Mouse (Mus musculus) hindbrain, embryonic 16.5 days (tissue): ENCODE measurements around the gene Lpar1. TPM values are rescaled to one million over a fixed set of nuclear protein-coding genes. Genes with fewer than 3 reads are reported as not detected.

Source experiments
- ATAC-seq: fragments of 200-750 bp; cut with Nextera tagmentation; 2 replicates; pipeline ENCODE4 v1.8.0; 2017; ENCODE audit warnings: moderate TSS enrichment, moderate library complexity
- H3K27ac ChIP-seq: fragments of 300-500 bp; sonication (generic); 2 replicates; pipeline ENCODE4 v1.5.1; 2014; ENCODE audit warnings: low read depth, mild to moderate bottlenecking, control low read depth, low read length, moderate library complexity
- H3K27me3 ChIP-seq: fragments of 300-500 bp; sonication (generic); replicated peaks from 2 replicates; pipeline ENCODE4 v1.6.1; 2014; ENCODE audit warnings: low read length; ENCODE audit not compliant: control insufficient read depth, insufficient read depth
- H3K36me3 ChIP-seq: fragments of 300-500 bp; sonication (generic); 2 replicates; pipeline ENCODE4 v1.6.1; 2014; ENCODE audit warnings: mild to moderate bottlenecking, low read length, moderate library complexity, mixed read lengths; ENCODE audit not compliant: control insufficient read depth, insufficient read depth
- H3K4me1 ChIP-seq: fragments of 300-500 bp; sonication (generic); 2 replicates; pipeline ENCODE4 v1.6.1; 2014; ENCODE audit warnings: low read depth, low read length; ENCODE audit not compliant: control insufficient read depth, insufficient read depth
- H3K4me2 ChIP-seq: fragments of 300-500 bp; sonication (generic); 2 replicates; pipeline ENCODE4 v1.6.1; 2014; ENCODE audit warnings: mild to moderate bottlenecking, low read length, control low read depth, moderate library complexity
- H3K4me3 ChIP-seq: fragments of 300-500 bp; sonication (generic); 2 replicates; pipeline ENCODE4 v1.5.1; 2014; ENCODE audit warnings: mild to moderate bottlenecking, low read length, control low read depth, moderate library complexity
- H3K9ac ChIP-seq: fragments of 300-500 bp; sonication (generic); 2 replicates; pipeline ENCODE4 v1.6.1; 2014; ENCODE audit warnings: low read depth, mild to moderate bottlenecking, control low read depth, low read length, moderate library complexity
- H3K9me3 ChIP-seq: fragments of 300-500 bp; sonication (generic); 2 replicates; pipeline ENCODE4 v1.6.1; 2014; ENCODE audit warnings: mild to moderate bottlenecking, low read length, moderate library complexity; ENCODE audit not compliant: control insufficient read depth
- WGBS: fragments of 180-500 bp; shearing (Covaris S2); extraction: QIAGEN DNeasy Blood & Tissue Kit; methylation state at CpG from one replicate; pipeline ENCODE4 v1.1.7; 2014; 5-methylcytosine and 5-hydroxymethylcytosine counted together
- polyA plus RNA-seq: library from polyadenylated mRNA; unstranded; fragments of >200 nt; fragmentation: Nextera tagmentation; extraction: Ambion mirVana; gene quantifications from 2 replicates; pipeline ENCODE4 v1.2.1, GENCODE M21; 2015

The Lpar1 gene
- polyA plus RNA-seq, 1 experiment from 2014 or later, result 20.9 TPM

GRCm38 (mm10) chr4:58572446-58572845 lies 18.7 kb upstream of the Lpar1 start:
- H3K27ac ChIP-seq, result no peak overlapping the region
- no peaks in the 10 kb centered on the region for H3K36me3 ChIP-seq
- no peak overlapping the region for H3K4me2 ChIP-seq
- no peaks in the 10 kb centered on the region for H3K4me1 ChIP-seq
- no peak overlapping the region for H3K4me3 ChIP-seq
- no peak overlapping the region for H3K9ac ChIP-seq
- no peak for ATAC-seq
- no peaks in the 10 kb centered on the region for H3K27me3 ChIP-seq
- no peaks in the 10 kb centered on the region for H3K9me3 ChIP-seq
- WGBS, result 68% methylated on average over 2 of the region's 2 CpGs

- Histone ChIP-seq H3K9me3 (no peaks in the 10 kb centered on the region), H3K36me3 (no peaks in the 10 kb centered on the region), H3K27me3 (no peaks in the 10 kb centered on the region), H3K27ac (no peak overlapping the region), H3K4me1 (no peaks in the 10 kb centered on the region), H3K4me3 (no peak overlapping the region), H3K4me2 (no peak overlapping the region), H3K9ac (no peak overlapping the region)
- ATAC-seq, result no peak
- 31% methylated on average over 3 of the region's 3 CpGs for WGBS
These were observed 18.0 kb upstream of the Lpar1 start for GRCm38 (mm10) chr4:58571661-58572060.

GRCm38 (mm10) chr4:58571232-58571631 lies 17.5 kb upstream of the Lpar1 start:
- H3K36me3 ChIP-seq, result no peaks in the 10 kb centered on the region
- ATAC-seq, result no peak
- WGBS, result 18% methylated on average over 1 of the region's 1 CpGs

GRCm38 (mm10) chr4:58568486-58568885 lies 14.8 kb upstream of the Lpar1 start:
- 76% methylated on average over 8 of the region's 8 CpGs for WGBS
- ATAC-seq, result no peak
- no peaks in the 10 kb centered on the region for H3K4me1 ChIP-seq
- H3K9ac ChIP-seq, result no peak overlapping the region
- H3K27ac ChIP-seq, result no peak overlapping the region
- H3K36me3 ChIP-seq, result no peaks in the 10 kb centered on the region
- H3K27me3 ChIP-seq, result no peaks in the 10 kb centered on the region
- H3K9me3 ChIP-seq, result no peaks in the 10 kb centered on the region
- no peak overlapping the region for H3K4me2 ChIP-seq
- H3K4me3 ChIP-seq, result no peak overlapping the region

More at GRCm38 (mm10) chr4:58571232-58571631, 17.5 kb upstream of the Lpar1 start:
- H3K4me3 ChIP-seq, result no peak overlapping the region
- no peak overlapping the region for H3K9ac ChIP-seq
- H3K27ac ChIP-seq, result no peak overlapping the region
- no peaks in the 10 kb centered on the region for H3K27me3 ChIP-seq
- no peaks in the 10 kb centered on the region for H3K4me1 ChIP-seq
- H3K9me3 ChIP-seq, result no peaks in the 10 kb centered on the region
- H3K4me2 ChIP-seq, result no peak overlapping the region

- H3K4me3 ChIP-seq, result no peak overlapping the region
- H3K9me3 ChIP-seq, result no peaks in the 10 kb centered on the region
- no peaks in the 10 kb centered on the region for H3K36me3 ChIP-seq
- WGBS, result 86% methylated on average over 1 of the region's 1 CpGs
- H3K9ac ChIP-seq, result no peak overlapping the region
- no peaks in the 10 kb centered on the region for H3K4me1 ChIP-seq
- H3K27me3 ChIP-seq, result no peaks in the 10 kb centered on the region
- H3K4me2 ChIP-seq, result no peak overlapping the region
- no peak overlapping the region for H3K27ac ChIP-seq
- no peak for ATAC-seq
These were observed 9.1 kb upstream of the Lpar1 start for GRCm38 (mm10) chr4:58562776-58563175.

GRCm38 (mm10) chr4:58557001-58557400 lies 3.3 kb upstream of the Lpar1 start:
- Histone ChIP-seq H3K4me1 (peaks cover 7% of the 10 kb centered on the region), H3K4me3 (no peak overlapping the region), H3K27ac (no peak overlapping the region), H3K27me3 (no peaks in the 10 kb centered on the region), H3K4me2 (no peak overlapping the region), H3K36me3 (no peaks in the 10 kb centered on the region), H3K9me3 (no peaks in the 10 kb centered on the region), H3K9ac (no peak overlapping the region)
- 93% methylated on average over 3 of the region's 3 CpGs for WGBS
- ATAC-seq, result no peak

- Histone ChIP-seq H3K27ac (no peak overlapping the region), H3K36me3 (no peaks in the 10 kb centered on the region), H3K4me2 (no peak overlapping the region), H3K4me3 (no peak overlapping the region), H3K27me3 (0 out of 2 replicates have a peak, but pooled peaks cover 2% of the 10 kb centered on the region), H3K9ac (no peak overlapping the region), H3K4me1 (peaks cover 7% of the 10 kb centered on the region), H3K9me3 (no peaks in the 10 kb centered on the region)
- WGBS, result 35% methylated on average over 10 of the region's 10 CpGs
- ATAC-seq, result no peak
These were observed 701 bp upstream of the Lpar1 start for GRCm38 (mm10) chr4:58554359-58554838.

DNA sequence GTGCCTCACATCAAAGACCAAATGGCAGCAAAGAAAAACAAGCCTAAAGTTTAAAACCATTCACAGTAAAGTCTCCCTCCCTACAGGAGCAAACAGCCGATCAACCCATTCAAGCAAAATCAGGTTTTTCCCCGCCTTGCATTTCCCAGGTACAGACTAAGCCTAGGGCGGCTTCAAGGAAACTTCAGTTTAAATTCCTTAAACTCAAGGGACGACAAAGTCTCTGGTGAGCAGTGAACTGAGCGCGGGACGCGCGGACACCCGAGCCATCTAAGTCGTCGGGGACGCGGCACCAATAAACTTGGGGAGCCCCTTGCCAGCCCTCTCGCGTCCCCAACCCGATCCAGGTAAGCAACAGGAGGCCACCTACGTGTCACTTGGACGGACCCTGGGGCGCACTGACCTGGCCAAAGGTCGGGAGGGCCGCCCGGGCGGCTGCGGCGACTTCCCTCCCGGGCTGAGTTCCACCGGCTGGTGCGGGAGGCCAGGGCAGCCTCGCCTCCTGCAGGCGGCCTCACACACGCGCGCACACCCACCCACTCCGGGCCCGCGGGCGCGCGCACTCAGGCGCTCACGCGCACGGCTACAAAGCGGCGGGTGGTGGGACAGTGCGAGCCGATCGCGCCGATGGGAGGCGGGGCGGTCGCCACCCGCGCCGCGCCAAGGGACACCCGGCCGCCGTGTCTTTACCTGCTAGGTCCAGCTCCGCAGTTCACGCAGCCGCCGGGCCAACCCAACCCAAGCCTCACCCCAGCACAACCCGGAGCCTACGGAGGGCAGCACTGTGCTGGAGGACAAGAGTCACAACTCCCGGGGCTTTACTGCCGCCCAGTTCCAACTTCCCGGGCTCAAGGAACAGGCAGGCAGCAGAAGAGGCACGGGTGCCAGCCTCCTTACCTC lies 717 bp downstream of the Lpar1 start:
- Histone ChIP-seq H3K9me3 (no peaks in the 10 kb centered on the region), H3K4me2 (peak overlapping the region; percentile 89), H3K4me3 (peak overlapping the region; percentile 66), H3K4me1 (peaks cover 7% of the 10 kb centered on the region), H3K27ac (no peak overlapping the region), H3K27me3 (0 out of 2 replicates have a peak, but pooled peaks cover 2% of the 10 kb centered on the region), H3K9ac (peak overlapping the region; percentile 68), H3K36me3 (no peaks in the 10 kb centered on the region)
- peak; percentile 94 for ATAC-seq
- WGBS, result under 1% methylated on average over 50 of the region's 71 CpGs

GRCm38 (mm10) chr4:58552229-58552628 lies 1.5 kb downstream of the Lpar1 start:
- H3K4me2 ChIP-seq, result peak overlapping the region; percentile 89
- peak overlapping the region; percentile 66 for H3K4me3 ChIP-seq
- 6% methylated on average over 10 of the region's 10 CpGs for WGBS
- H3K27ac ChIP-seq, result no peak overlapping the region
- no peaks in the 10 kb centered on the region for H3K9me3 ChIP-seq
- H3K36me3 ChIP-seq, result no peaks in the 10 kb centered on the region
- peaks cover 7% of the 10 kb centered on the region for H3K4me1 ChIP-seq
- H3K27me3 ChIP-seq, result 0 out of 2 replicates have a peak, but pooled peaks cover 2% of the 10 kb centered on the region
- ATAC-seq, result no peak
- H3K9ac ChIP-seq, result no peak overlapping the region
